Mouse (Mus musculus) MN1 (cell line): ENCODE data around the gene Zdhhc1.

ENCODE experiments used
- DNase-seq: peaks from one replicate; pipeline ENCODE4 v3.0.0-alpha.2; 2016; ENCODE audit warnings: low spot score

Zdhhc1 gene

GRCm38 (mm10) chr8:105476628-105477413 lies 19.9 kb downstream of the Zdhhc1 start:
- no peak for DNase-seq

- DNase-seq: no peak
These were observed 20.5 kb downstream of the Zdhhc1 start for GRCm38 (mm10) chr8:105476161-105476560.

GRCm38 (mm10) chr8:105475742-105476141 lies 21.0 kb downstream of the Zdhhc1 start:
- no peak for DNase-seq

- no peak for DNase-seq
These were observed 21.4 kb downstream of the Zdhhc1 start for GRCm38 (mm10) chr8:105475254-105475653.

GRCm38 (mm10) chr8:105474680-105475079 lies 22.0 kb downstream of the Zdhhc1 start:
- DNase-seq: no peak

- DNase-seq: peak; percentile 70
These were observed 22.7 kb downstream of the Zdhhc1 start for GRCm38 (mm10) chr8:105473816-105474606.

- no peak for DNase-seq
These were observed 23.7 kb downstream of the Zdhhc1 start for GRCm38 (mm10) chr8:105472983-105473382.

- no peak for DNase-seq
These were observed 24.2 kb downstream of the Zdhhc1 start for GRCm38 (mm10) chr8:105472414-105472932.

GRCm38 (mm10) chr8:105471314-105472015 lies 25.2 kb downstream of the Zdhhc1 start, which contains the start of gene Tppp3:
Gene Tppp3, minus strand, starts transcription at chr8:105471526.
- peak; percentile 99 for DNase-seq

GRCm38 (mm10) chr8:105470681-105471313 lies 25.9 kb downstream of the Zdhhc1 start:
- peak; percentile 40 for DNase-seq

GRCm38 (mm10) chr8:105470262-105470661 lies 26.4 kb downstream of the Zdhhc1 start:
- DNase-seq: peak; percentile 40

- peak; percentile 57 for DNase-seq
These were observed 26.9 kb downstream of the Zdhhc1 start for GRCm38 (mm10) chr8:105469816-105470215.

GRCm38 (mm10) chr8:105469041-105469695 lies 27.5 kb downstream of the Zdhhc1 start:
- DNase-seq: peak; percentile 93

GRCm38 (mm10) chr8:105468002-105468720 lies 28.5 kb downstream of the Zdhhc1 start:
- DNase-seq: no peak

GRCm38 (mm10) chr8:105467396-105467985 lies 29.2 kb downstream of the Zdhhc1 start:
- DNase-seq: peak; percentile 73

- peak; percentile 82 for DNase-seq
These were observed 29.9 kb downstream of the Zdhhc1 start for GRCm38 (mm10) chr8:105466700-105467291.

- no peak for DNase-seq
These were observed 30.5 kb downstream of the Zdhhc1 start for GRCm38 (mm10) chr8:105466246-105466645.

- DNase-seq: peak; percentile 62
These were observed 32.1 kb downstream of the Zdhhc1 start for GRCm38 (mm10) chr8:105464595-105464994.

GRCm38 (mm10) chr8:105461085-105461803 lies 35.5 kb downstream of the Zdhhc1 start:
- DNase-seq: no peak
